Mouse (Mus musculus) urinary bladder, adult 18-20 months (tissue): ENCODE data around the gene 9230112D13Rik.

Source experiments
- DNase-seq, 2 experiments: peaks; one replicate each; pipeline ENCODE4 v3.0.0; 2022; ENCODE audit warnings: low spot score in 2 of 2, mixed read lengths in 2 of 2

The 9230112D13Rik gene

DNA sequence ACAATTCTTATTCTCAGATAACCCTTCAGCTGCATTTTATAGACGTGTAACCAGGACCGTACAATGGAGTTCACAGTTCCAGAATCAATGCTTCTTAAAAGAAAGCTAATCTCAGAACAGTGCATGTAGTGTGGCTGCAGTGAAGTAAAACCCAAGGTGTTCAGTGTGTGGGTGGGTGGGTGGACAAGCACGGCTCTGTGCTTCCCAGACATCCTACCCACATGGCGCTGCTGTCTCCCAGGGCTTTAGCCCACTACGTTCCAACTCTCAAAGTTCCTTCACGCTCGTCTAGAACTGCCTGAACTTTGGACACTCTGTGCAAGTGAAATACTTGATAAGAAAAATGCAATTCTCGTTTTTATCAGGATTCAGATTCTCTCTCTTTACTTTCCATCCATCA lies at the start of gene 9230112D13Rik:
Gene 9230112D13Rik, minus strand, starts transcription at position 101 of the 400 bp plus-strand sequence.
- DNase-seq: no peak

DNA sequence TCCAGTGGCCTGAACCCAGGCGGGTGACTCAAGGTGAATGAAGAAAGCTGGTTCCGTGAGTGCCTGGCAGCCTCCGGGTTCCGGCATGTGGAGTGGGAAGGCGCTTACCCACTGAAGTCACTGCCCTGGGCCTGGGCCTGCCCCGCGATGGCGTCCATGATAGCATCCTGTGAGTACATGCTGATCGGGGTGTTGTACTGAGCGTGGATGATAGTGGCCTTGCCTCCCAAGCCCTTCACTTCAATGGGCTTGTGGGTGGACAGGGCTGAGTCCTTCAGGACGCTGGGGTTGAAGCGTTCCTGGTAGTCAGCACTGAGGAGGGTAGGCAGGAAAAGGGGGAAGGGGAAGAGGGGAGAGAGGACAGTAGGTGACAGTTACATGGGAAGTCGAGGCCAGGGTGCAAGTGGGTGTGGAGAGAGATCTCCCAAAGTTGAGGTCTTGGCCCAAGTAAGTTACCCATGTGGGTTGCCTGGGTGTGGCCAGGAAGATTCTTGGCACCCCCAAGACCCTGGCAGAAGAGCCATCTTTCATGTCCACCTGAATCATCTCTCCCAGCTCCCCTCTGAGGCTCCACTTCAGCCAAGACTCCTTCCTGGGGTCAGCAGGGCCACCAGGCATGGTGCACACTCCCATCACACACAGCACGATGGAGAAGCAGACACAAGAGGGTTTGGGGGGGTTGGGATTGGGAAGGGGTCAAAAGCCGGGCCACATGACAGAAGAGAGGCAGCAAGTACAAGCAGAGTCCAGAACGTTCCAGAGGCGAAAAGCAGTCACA lies 49.2 kb upstream of the 9230112D13Rik start:
- DNase-seq: no peak

DNA sequence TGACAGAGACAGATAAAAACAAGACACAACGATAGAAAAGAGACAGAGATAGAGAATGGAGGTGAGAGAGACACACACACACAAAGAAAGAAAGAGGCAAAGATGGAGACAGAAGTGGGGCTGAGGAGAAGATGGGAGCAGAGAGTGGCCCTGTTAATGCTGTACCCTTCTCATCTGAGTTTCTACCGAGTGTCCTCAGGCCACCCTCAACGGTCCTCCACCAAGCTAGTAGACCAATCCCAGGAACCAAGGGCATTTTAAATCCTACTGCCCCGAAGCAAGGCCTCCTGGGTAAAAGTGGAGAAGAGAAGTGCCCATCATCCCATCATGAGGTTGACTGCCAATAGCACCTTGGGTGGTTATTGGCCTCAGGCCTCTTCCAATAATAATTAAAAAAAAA lies 48.3 kb upstream of the 9230112D13Rik start:
- DNase-seq: no peak

DNA sequence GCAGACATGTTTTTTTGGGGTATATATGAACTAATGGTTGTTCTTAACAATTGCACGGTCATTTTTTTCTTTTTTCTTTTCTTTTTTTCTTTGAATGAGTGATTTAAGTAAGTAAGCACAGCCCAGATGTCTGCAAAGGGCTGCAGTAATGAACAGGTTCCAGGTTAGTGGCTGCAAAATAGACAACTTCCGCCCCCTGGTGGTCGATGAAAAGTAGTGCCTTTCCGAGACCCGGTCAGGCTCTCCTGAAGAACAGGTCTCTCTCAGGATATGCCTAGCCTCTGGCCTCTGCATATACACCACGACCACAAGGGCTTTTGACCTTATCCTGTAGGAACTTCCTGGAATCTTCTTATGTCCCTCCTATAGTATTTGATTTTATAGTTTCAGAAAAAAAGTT lies 47.7 kb upstream of the 9230112D13Rik start:
- DNase-seq: peak; percentile 67 to 68

DNA sequence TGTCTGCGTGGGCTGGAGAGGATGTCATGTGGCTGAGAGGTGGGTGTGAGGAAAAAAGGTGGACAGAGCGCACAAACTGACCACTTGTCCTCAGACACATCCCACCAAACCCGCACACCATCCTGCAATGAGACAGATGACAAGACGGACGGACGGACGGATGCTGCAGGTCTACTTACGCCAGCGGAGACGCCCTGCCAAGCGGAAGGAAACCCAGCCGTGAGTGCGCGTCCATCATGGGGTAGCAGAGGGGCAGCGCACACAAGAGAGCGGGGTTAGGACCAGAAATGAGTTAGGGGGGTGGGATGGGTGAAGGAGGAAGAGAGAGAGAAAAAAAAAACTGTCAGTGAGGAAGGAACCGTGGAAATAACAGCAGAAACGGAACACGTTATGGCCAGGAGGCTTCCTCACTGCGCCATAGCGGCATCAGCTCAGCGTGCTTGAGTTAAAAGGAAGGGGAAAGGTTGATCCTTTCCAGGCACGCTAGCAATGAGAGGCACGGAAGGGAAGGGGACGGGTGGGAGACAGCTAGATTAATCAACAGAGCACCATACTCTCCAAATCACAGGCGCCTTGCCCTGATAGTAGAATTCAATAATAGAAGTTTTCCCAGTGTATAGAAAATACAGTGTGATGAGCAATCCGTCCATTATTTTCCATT lies 47.1 kb upstream of the 9230112D13Rik start:
- no peak for DNase-seq

DNA sequence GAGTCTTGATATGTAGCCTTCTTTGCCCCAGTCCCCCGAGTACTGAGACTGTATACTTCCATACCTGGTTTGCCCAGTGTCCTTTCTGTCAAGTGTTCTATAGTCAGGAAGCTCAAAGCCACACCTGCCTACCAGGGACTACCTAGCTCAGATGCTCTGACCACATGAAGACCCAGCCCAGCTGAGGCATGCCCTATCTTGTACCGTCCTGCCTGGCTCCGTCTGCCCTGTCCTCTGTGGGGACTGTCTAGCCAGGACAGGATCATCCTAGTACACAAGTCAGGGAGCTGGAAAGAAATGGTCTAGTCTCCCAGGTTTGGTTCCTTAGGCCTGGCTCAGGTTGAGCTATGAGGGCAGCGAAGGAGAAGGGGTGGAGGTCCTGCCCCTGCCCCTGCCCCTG lies 46.0 kb upstream of the 9230112D13Rik start:
- DNase-seq: peak in 1 of 2 experiments; percentile 27

DNA sequence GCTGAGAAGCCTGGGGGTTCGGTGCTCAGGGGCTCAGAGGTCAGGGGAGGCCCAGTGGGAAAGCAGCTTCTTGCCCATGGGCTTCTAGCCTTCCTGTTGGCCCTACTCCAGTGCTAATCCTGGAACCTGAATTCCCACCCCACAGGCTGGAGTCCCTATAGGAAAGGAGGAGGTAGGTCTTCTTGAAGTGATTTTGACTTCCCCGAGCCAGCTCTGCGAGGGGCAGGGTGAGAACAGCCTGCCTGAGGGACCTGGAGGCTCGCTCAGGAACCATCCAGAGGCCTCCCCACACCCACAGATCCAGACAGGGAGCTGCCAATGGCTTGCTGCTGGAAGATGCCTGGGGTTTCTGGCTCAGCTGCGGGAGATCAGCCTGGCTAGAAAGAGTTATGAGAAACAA lies 45.1 kb upstream of the 9230112D13Rik start:
- no peak for DNase-seq

DNA sequence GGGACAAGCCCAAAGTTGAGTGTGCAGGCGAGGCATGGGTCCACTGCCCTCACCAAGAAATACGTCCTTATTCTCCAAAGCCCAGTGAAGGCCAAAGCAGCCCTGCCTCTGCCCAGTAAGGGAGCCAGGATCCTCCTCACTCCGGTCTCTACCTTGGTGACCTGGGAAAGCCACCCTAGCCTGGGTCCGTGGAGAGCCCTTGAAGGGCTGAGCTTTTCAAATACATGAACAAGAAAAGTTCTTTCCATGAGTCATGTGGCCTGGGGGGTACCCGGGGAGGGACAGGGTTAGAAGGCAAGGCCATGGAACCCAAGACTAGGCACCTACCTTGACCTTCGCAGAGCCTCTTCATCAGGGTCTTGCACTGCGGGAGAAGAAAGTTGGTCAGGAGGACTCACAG lies 43.9 kb upstream of the 9230112D13Rik start:
- no peak for DNase-seq

DNA sequence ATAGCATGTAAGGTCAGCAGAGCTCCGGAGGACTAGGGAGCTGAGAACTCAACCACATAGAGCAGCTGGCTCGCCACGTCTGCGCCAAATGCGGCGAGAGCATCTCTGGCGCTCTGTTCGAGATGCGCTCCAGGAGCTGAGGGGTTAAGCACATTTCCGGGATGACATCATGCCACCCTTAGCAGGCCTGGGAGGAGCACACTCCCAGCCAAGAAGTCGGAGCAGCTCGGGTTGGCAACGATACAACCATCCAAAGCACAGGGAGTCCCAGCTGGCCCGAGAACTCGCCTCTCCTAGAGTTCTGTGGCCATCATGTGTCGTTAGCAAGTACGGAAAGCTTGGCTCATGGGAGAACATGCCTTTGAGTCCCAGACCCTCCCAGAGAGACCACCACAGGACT lies 43.1 kb upstream of the 9230112D13Rik start:
- peak in 1 of 2 experiments; percentile 42 for DNase-seq

DNA sequence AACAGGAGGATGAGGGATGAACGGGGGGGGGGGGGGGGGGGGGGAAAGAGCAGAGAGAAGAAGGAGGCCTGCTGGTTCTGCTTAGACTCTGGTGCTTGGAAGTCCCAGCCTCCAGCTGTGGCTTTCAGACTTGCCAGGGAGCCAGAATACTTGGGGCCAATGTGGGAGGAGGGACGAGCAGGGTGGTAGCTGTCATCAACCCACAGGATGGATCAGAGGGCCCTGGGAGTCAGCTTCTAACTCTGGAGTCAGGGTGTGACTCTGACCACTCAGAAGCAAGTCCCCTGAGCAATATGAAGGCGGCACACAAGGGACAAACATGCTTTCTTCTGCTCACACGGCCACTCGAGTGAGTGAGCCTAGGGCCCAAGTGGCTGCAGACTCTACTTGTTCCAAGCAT lies 42.0 kb upstream of the 9230112D13Rik start:
- DNase-seq: peak in 1 of 2 experiments; percentile 42

DNA sequence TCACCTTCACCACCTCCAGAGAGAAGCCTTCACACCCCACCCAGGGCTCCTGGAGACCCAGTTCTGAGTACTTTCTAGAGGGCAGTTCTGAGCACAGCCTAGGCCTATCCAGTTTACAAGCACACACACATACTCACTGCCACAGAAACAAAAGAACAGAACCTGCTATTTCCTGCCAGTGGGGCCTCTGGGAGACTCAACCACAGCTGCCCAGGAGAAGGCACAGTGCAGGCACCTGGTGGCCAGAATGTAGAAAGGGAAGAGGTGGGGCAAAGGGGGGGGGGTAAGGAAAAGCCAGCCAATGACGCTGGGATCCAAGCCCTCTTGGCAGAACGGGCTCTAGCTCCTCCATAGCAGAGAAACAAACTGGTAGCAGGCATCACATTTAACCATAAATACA lies 39.8 kb upstream of the 9230112D13Rik start:
- no peak for DNase-seq

DNA sequence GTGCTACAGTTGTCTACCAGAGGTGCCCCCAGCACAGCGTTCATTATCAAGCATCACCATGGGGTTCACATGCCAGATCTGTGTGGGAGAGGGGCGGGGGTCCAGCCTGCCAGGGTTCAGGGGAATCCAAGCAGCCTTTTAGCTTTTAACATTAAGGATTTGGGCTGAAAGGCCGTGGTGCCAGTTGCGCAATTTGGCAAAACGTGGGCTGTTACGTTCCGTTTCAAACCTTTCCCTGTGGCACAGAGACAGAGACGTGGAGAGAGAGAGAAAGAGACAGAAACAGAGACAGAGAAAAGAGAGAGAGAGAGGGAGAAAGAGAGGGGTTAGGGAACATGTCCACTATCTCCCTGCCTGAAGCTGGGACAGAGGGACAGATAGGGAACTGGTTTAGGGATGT lies 39.0 kb upstream of the 9230112D13Rik start:
- no peak for DNase-seq

DNA sequence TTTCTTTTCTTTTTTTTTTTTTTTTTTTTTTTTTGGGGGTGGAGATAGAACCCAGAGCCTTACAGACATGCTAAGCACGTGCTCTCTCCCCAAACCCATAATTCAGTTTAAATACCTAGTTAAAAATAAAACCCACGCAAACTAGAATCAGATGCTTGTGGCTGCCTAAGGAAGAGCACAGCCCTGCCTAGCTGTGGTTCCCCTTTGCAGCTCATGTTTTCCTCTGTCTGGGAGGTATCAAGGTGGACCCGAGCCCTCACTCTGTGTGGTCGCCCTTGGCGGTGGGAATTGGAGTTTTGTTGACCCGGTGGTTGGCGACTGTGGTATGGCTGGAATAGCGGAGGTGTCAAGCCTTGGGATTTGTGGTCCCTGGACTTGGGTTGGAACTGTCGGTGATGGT lies 36.3 kb upstream of the 9230112D13Rik start:
- no peak for DNase-seq

DNA sequence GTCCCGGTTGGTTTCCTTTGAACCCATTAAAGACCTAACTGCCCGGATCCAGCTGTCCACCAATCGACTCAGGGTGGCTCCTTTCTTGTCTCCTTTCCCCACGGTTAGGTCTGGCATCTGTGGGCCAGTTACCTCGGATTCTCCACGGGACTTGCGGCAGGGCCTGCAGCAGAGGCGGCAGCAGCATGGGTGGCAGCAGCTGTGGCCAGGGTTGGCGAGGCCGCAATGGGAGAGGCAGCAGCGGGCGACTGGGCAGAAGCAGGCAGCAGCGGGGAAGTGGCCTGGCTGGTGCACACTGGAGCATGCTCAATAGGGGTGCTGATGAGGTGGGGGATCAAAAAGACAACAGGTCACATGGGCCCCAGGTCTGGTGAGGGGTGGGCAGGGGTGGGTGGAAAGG lies 32.6 kb upstream of the 9230112D13Rik start:
- no peak for DNase-seq

DNA sequence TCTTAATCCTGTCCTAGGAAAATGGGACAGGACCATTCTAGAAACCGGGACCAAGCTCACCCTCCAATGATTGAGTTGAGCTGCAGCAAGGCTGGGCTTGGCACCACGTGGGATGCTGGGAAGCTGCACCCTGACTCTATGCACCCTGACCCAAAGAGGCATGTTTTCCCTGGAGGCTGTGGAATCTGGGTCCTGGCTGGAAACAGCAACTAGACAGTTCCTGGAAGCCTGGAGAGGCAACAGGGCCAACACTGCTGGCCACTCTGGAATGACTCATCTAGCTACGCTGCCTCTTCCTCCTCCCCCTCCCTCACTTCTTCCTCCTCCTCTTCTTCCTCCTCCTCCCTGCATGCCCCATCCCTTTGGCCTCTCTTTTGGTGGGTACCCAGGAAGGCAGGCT lies 31.4 kb upstream of the 9230112D13Rik start:
- no peak for DNase-seq

DNA sequence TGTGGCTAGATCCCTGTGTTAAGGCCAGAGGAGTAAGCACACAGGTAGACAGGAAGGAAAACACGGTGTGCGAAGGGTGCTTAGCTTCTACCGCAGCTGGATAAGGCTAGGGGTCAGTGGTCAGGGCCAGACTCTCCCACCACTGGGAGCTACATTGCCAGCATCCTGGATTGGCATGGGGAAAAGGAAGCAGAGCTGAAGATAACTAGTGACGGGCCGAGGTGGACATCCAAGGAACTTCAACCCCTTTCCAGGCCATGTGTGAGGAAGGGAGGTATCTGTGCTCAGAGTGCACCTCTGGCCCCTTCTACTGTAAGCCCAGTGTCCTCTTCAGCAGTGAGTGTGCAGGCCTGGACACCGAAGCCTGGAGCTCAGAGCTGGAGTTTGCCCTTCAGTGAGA lies 30.9 kb upstream of the 9230112D13Rik start:
- DNase-seq: no peak

DNA sequence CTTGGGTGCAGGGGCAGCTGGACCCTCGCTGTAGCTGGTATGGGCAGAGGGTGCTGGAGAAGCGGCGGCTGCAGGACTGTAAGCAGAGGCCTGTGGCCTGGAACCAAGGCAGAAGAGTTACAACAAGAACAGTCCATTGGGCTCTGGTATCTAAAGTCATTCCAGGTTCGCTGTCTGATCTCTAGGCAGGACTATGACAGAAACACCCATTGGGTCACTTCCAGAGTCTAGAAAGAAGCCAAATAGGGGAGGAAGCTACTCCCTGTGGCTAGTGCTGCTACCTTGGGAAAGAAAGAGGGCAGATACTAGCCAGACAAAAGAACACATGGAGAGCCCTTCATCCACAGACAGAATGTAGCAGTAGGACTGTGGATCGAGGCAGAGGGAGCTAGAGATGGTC lies 29.6 kb upstream of the 9230112D13Rik start:
- no peak for DNase-seq

DNA sequence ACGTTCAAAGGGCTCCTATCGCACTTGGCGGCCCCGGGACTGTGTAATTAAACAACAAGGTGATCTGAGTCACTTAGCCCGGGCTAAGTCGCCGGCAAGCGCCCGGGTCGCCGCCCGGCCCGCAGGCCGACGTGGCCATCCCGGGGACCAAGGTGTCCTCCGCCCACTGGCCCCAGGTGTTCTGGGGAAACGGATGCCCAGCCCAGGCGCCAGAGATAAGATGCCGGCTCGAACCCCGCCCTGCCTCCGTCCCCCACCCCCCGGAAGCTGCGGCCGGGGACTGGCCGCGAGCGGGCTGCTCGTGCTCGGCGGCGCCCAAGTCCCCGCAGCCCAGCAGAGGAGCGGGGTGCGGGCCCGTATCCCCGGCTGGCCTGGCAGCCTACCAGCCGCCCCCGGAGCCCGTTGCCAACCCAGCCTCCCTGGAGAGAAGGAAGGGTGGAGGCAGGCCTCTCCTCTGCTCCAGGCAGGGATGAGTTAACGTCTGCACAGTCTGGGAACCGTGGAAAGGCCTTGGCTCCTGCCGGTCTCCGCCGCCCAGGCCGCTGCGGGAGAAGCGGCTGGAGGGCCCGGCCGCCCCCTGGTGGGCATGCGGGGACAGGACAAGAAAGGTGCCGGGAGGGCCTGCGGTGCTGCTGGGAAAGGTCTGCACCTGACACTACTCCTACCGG lies 26.5 kb upstream of the 9230112D13Rik start:
- DNase-seq: peak; percentile 74 to 77

DNA sequence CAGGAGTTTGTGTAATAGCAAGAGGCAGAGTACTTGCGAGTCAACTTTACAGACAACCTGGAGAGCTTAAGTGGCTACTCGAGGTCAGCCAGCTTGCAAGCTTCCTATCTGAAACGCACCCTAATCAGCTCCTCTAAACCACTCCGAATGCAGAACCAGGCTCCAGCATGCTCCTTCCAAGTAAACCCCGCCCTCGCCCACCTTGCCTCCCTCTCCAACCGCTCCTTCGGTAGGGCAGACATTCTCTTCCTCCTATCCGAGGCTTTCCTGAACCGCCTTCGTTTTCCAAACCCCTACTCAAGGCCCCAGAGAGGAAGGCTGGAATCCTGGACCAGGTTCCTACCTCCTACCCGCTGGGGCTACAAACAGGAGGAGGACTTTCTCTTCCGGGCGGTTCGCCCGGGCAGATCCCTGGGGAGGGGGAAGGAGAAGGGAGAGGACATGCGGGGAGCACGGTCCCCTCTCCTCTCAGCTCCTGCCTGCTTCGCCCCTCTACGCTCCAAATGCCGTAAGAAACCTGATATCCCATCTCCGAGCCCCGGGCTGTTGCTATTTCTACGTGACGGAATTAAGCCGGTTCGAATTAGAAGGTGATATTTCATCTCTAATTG lies 25.9 kb upstream of the 9230112D13Rik start:
- peak; percentile 53 to 71 for DNase-seq

DNA sequence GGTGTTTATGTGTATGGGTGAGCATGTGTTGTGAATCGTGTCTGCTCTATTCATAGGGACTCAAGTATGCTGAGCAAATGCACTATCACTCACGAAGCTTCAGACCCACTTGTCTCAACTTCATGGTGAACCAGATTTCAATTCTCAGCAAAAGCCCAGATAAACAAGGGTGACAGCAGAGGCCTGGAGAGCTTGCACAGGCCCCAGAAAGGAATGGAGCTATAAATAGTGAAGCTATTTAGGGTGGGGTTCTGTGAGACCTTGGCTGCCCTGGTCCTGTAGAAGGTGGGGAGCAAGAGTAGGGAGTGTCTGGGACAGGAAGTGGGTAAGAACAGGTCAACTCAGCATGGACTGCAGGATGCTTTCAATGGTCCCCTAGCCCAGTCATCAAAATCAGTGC lies 21.9 kb upstream of the 9230112D13Rik start:
- no peak for DNase-seq

DNA sequence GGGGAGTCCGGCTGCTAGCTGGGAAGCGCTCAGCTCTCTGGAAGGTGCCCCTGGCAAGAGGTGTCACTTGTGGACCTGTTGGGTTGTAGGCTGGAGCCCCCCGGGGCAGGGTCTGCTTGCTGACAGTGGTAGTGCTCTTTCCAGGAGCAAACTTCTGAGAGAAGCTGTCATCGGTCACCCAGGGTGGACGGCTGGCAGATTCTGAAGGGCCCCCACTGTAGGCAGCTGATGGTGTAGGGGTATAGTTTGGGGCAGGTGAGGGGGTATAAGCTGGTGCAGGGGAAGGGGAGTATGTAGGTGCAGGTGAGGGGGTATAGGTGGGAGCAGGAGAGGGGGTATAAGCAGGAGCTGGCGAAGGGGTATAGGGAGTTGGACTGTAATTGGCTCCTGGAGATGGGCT lies 21.4 kb upstream of the 9230112D13Rik start:
- no peak for DNase-seq

DNA sequence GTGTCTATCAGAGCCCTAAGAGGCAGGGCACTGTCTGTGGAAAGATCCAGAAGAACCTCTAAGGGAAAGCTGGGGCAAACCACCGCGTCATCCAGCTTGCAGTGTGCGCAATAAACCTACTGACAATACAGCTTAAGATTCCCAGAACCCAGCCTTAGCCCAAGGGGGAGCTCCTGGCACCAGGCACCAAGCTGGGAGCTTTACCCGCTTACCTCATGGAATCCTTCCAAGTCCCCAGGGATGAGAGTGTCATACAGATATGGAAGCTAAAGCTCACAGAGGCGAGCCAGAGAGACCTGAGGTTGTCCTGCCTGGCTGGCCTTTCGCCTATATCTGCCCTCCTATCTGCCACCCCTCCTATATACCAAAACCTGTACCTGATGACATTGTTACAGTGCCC lies 21.0 kb upstream of the 9230112D13Rik start:
- DNase-seq: no peak
